Comparison of ENCODE assay signal across 9 mouse cellular contexts in genomic region chr14:55828716-55829263, GRCm38 (mm10). TPM values are rescaled to one million over a fixed set of nuclear protein-coding genes. Genes with fewer than 3 reads are reported as not detected.
A peak's percentile ranks its signal among the peaks of the same experiment; 100 is the strongest.
DNase-seq lines count a peak whose midpoint lies in the region; ATAC-seq and TF ChIP-seq lines count a peak whose summit lies in the region.
"Had no signal": no experiment of that assay in that cellular context is flagged by ENCODE, and none has a peak within 500 bp of the region (broad histone marks: within the 10 kb centered on the region; RNA-seq: fewer than 3 reads in every experiment).

No protein-coding gene starts in this region.

- peak overlapping the region; percentile 5; the same call in 1 of the 2 replicates for H3K27ac ChIP-seq in stomach, postnatal 0 days (replicated peaks)

- no peaks in the 10 kb centered on the region for H3K4me1 ChIP-seq in stomach, postnatal 0 days (replicated peaks; ENCODE audit: control insufficient read depth, insufficient read depth)

- H3K4me2 ChIP-seq in stomach, postnatal 0 days (replicated peaks; ENCODE audit: low read depth), result no peak overlapping the region

- H3K9me3 ChIP-seq in stomach, postnatal 0 days (ENCODE audit: control insufficient read depth, low read length), result no peaks in the 10 kb centered on the region

- no peak overlapping the region for H3K4me3 ChIP-seq in stomach, postnatal 0 days (ENCODE audit: low read depth, low read length)

- peak; percentile 30 for DNase-seq in adrenal gland, adult 2 months
- DNase-seq in adrenal gland, postnatal 25 days, result no peak
- DNase-seq in right cerebral cortex, postnatal 4 days, result peak; percentile 1
- DNase-seq in right cerebral cortex, adult 2 months (ENCODE audit: low spot score in 2 of 2), result no peak
- peak; percentile 60 for DNase-seq in heart, postnatal 4 days
- DNase-seq in stomach, postnatal 0 days (ENCODE audit: low spot score), result no peak
- DNase-seq in left cerebral cortex, adult 9 months (ENCODE audit: low spot score in 2 of 2), result no peak
- DNase-seq in frontal cortex, adult 2 months (ENCODE audit: extremely low spot score in 1 of 2, low spot score in 1 of 2), result no peak

- 0 out of 2 replicates have a peak, but pooled peaks cover 4% of the 10 kb centered on the region for H3K36me3 ChIP-seq in stomach, postnatal 0 days (ENCODE audit: control insufficient read depth, insufficient read depth, low read length)

- H3K9ac ChIP-seq in stomach, postnatal 0 days (ENCODE audit: low read length), result no peak overlapping the region

- no peak for TF ChIP-seq CTCF in stomach, postnatal 0 days (IDR thresholded peaks at IDR 0.05; ENCODE audit: low read depth)

- ATAC-seq in stomach, postnatal 0 days (ENCODE audit: low FRiP score, low TSS enrichment), result no peak
- ATAC-seq: Patski had no signal

- TF ChIP-seq EP300 in stomach, postnatal 0 days (optimal IDR thresholded peaks at IDR 0.05), result no peak

- WGBS in stomach, postnatal 0 days, result 35% methylated on average over 3 of the region's 3 CpGs

- H3K27me3 ChIP-seq in stomach, postnatal 0 days (ENCODE audit: control insufficient read depth, insufficient read depth, low read length), result no peaks in the 10 kb centered on the region
- H3K27me3 ChIP-seq: Patski had no signal

RNA-seq across cellular contexts. Expression of gene Nfatc4, which starts 5.8 kb away (rescaled TPM):
- 10 to 100 TPM; 17.9 to 21.9 TPM for total RNA-seq in adrenal gland, adult 2 months (2021)
- polyA plus RNA-seq in adrenal gland, adult 2 months (2012; rRNA removed), result 50.5 and 58.1 TPM in 2 replicates
- 19.9 and 30.5 TPM in 2 replicates for total RNA-seq in adrenal gland, postnatal 25 days (2021)
- total RNA-seq in heart, postnatal 4 days (2021), result 10 to 100 TPM; 12.7 to 13.3 TPM
- polyA plus RNA-seq in stomach, postnatal 0 days (2015; fragmentation: Nextera tagmentation; extraction: Ambion mirVana), result 11.2 and 12.5 TPM in 2 replicates
- 1.5 and 2.7 TPM in 2 replicates for polyA plus RNA-seq in frontal cortex, adult 2 months (2012; rRNA removed)

RNA-seq across cellular contexts. Expression of gene Nynrin, which starts 25.0 kb away (rescaled TPM):
- 10 to 100 TPM in 1 of 2 experiments, 1 to 10 TPM in 1; 7.2 to 16.1 TPM for total RNA-seq in adrenal gland, adult 2 months (2021)
- 5.1 and 5.3 TPM in 2 replicates for polyA plus RNA-seq in adrenal gland, adult 2 months (2012; rRNA removed)
- total RNA-seq in adrenal gland, postnatal 25 days (2021), result 10.7 and 13.5 TPM in 2 replicates
- 10 to 100 TPM; 36.0 to 36.3 TPM for total RNA-seq in heart, postnatal 4 days (2021)
- 2.8 and 3.2 TPM in 2 replicates for polyA plus RNA-seq in stomach, postnatal 0 days (2015; fragmentation: Nextera tagmentation; extraction: Ambion mirVana)
- 3.8 and 4.3 TPM in 2 replicates for polyA plus RNA-seq in frontal cortex, adult 2 months (2012; rRNA removed)
- polyA plus RNA-seq: Patski had no signal

RNA-seq across cellular contexts. Expression of gene Ripk3, which starts 40.1 kb away (rescaled TPM):
- 1 to 10 TPM; 3.3 to 3.7 TPM for total RNA-seq in adrenal gland, adult 2 months (2021)
- 6.2 and 6.4 TPM in 2 replicates for polyA plus RNA-seq in adrenal gland, adult 2 months (2012; rRNA removed)
- total RNA-seq in adrenal gland, postnatal 25 days (2021), result 2.9 and 3.6 TPM in 2 replicates
- 10 to 100 TPM; 10.6 to 14.0 TPM for total RNA-seq in heart, postnatal 4 days (2021)
- 8.7 and 13.2 TPM in 2 replicates for polyA plus RNA-seq in stomach, postnatal 0 days (2015; fragmentation: Nextera tagmentation; extraction: Ambion mirVana)
- polyA plus RNA-seq in frontal cortex, adult 2 months (2012; rRNA removed), result 0.67 and 0.68 TPM in 2 replicates

RNA-seq across cellular contexts. Expression of gene Adcy4, which starts 44.9 kb away (rescaled TPM):
- 10 to 100 TPM in 1 of 2 experiments, 1 to 10 TPM in 1; 9.8 to 12.5 TPM for total RNA-seq in adrenal gland, adult 2 months (2021)
- polyA plus RNA-seq in adrenal gland, adult 2 months (2012; rRNA removed), result 17.1 and 21.0 TPM in 2 replicates
- 8.0 and 10.2 TPM in 2 replicates for total RNA-seq in adrenal gland, postnatal 25 days (2021)
- total RNA-seq in heart, postnatal 4 days (2021), result 10 to 100 TPM; 18.9 to 22.3 TPM
- polyA plus RNA-seq in stomach, postnatal 0 days (2015; fragmentation: Nextera tagmentation; extraction: Ambion mirVana), result 2.3 and 2.5 TPM in 2 replicates
- polyA plus RNA-seq in frontal cortex, adult 2 months (2012; rRNA removed), result 4.0 and 4.3 TPM in 2 replicates
- polyA plus RNA-seq: Patski had no signal

RNA-seq across cellular contexts. Expression of gene Cbln3, which starts 55.4 kb away (rescaled TPM):
- under 1 TPM in 1 of 2 experiments, not detected in 1; 0.20 TPM for total RNA-seq in adrenal gland, adult 2 months (2021)
- polyA plus RNA-seq in adrenal gland, adult 2 months (2012; rRNA removed), result 0.03 and 0.25 TPM in 2 replicates
- 0.15 and 0.24 TPM in 2 replicates for total RNA-seq in adrenal gland, postnatal 25 days (2021)
- under 1 TPM; 0.62 to 0.65 TPM for total RNA-seq in heart, postnatal 4 days (2021)
- 0.56 and 0.65 TPM in 2 replicates for polyA plus RNA-seq in stomach, postnatal 0 days (2015; fragmentation: Nextera tagmentation; extraction: Ambion mirVana)
- 0.25 and 0.26 TPM in 2 replicates for polyA plus RNA-seq in frontal cortex, adult 2 months (2012; rRNA removed)

Comparison
In these comparisons a context has a peak if more than half of its experiments do, and no peak if none do; other contexts are left out.
1. DNase-seq: peak in adrenal gland, adult 2 months (single experiment), right cerebral cortex, postnatal 4 days (single experiment) and heart, postnatal 4 days (single experiment); none in adrenal gland, postnatal 25 days (single experiment), right cerebral cortex, adult 2 months (0 of 2), stomach, postnatal 0 days (single experiment), left cerebral cortex, adult 9 months (0 of 2) and frontal cortex, adult 2 months (0 of 2).